Mouse (Mus musculus): Measurements from ENCODE around the gene Terb1. TPM values are rescaled to one million over a fixed set of nuclear protein-coding genes. Genes with fewer than 3 reads are reported as not detected.

Terb1 gene
- polyA plus RNA-seq, 1 experiment = 0.69 TPM

GRCm38 (mm10) chr8:104538896-104539295 is 29.2 kb upstream of the Terb1 start:
- Histone ChIP-seq H3K27ac (ENCODE audit: insufficient read depth, low read length) (no peak overlapping the region), H3K4me3 (ENCODE audit: insufficient read depth, low read length) (no peak overlapping the region), H3K4me1 (ENCODE audit: control insufficient read depth, insufficient read depth, low read length) (peaks cover 5% of the 10 kb centered on the region)
- TF ChIP-seq POLR2A (IDR thresholded peaks at IDR 0.05; ENCODE audit: extremely low read depth, insufficient read depth, low read length) = no peak
- TF ChIP-seq CTCF (IDR thresholded peaks at IDR 0.05; ENCODE audit: extremely low read depth, insufficient read depth, low read length) = no peak

GRCm38 (mm10) chr8:104536028-104536427 is 26.3 kb upstream of the Terb1 start:
- no peaks in the 10 kb centered on the region; the same call in none of the 2 replicates for H3K4me1 ChIP-seq (ENCODE audit: control insufficient read depth, insufficient read depth, low read length)
- TF ChIP-seq POLR2A (IDR thresholded peaks at IDR 0.05; ENCODE audit: extremely low read depth, insufficient read depth, low read length) (no peak), CTCF (IDR thresholded peaks at IDR 0.05; ENCODE audit: extremely low read depth, insufficient read depth, low read length) (no peak)
- H3K4me3 ChIP-seq (ENCODE audit: insufficient read depth, low read length) = no peak overlapping the region
- no peak overlapping the region for H3K27ac ChIP-seq (ENCODE audit: insufficient read depth, low read length)

GRCm38 (mm10) chr8:104535378-104535777 is 25.7 kb upstream of the Terb1 start:
- TF ChIP-seq POLR2A (IDR thresholded peaks at IDR 0.05; ENCODE audit: extremely low read depth, insufficient read depth, low read length) (no peak), CTCF (IDR thresholded peaks at IDR 0.05; ENCODE audit: extremely low read depth, insufficient read depth, low read length) (no peak)
- H3K4me3 ChIP-seq (ENCODE audit: insufficient read depth, low read length) = peak overlapping the region; percentile 76

GRCm38 (mm10) chr8:104534779-104535141 is 25.1 kb upstream of the Terb1 start:
- H3K27ac ChIP-seq (ENCODE audit: insufficient read depth, low read length) = no peak overlapping the region
- H3K4me3 ChIP-seq (ENCODE audit: insufficient read depth, low read length) = peak overlapping the region; percentile 76
- no peaks in the 10 kb centered on the region; the same call in none of the 2 replicates for H3K4me1 ChIP-seq (ENCODE audit: control insufficient read depth, insufficient read depth, low read length)
- TF ChIP-seq POLR2A (IDR thresholded peaks at IDR 0.05; ENCODE audit: extremely low read depth, insufficient read depth, low read length) (no peak; the same call in 1 of the 2 replicates), CTCF (IDR thresholded peaks at IDR 0.05; ENCODE audit: extremely low read depth, insufficient read depth, low read length) (no peak)

More at GRCm38 (mm10) chr8:104535378-104535777, 25.7 kb upstream of the Terb1 start:
- no peaks in the 10 kb centered on the region; the same call in none of the 2 replicates for H3K4me1 ChIP-seq (ENCODE audit: control insufficient read depth, insufficient read depth, low read length)
- peak overlapping the region; percentile 8; the same call in 1 of the 2 replicates for H3K27ac ChIP-seq (ENCODE audit: insufficient read depth, low read length)

- no peaks in the 10 kb centered on the region; the same call in none of the 2 replicates for H3K4me1 ChIP-seq (ENCODE audit: control insufficient read depth, insufficient read depth, low read length)
- peak within 1 kb of the TSS; percentile 92 for H3K27ac ChIP-seq (ENCODE audit: insufficient read depth, low read length)
- peak; percentile 83 for TF ChIP-seq CTCF (IDR thresholded peaks at IDR 0.05; ENCODE audit: extremely low read depth, insufficient read depth, low read length)
- peak; percentile 87 for TF ChIP-seq POLR2A (IDR thresholded peaks at IDR 0.05; ENCODE audit: extremely low read depth, insufficient read depth, low read length)
- peak within 1 kb of the TSS; percentile 76 for H3K4me3 ChIP-seq (ENCODE audit: insufficient read depth, low read length)
Observed at GRCm38 (mm10) chr8:104533971-104534778, 24.5 kb upstream of the Terb1 start, which contains the start of the genes Nae1 and Car7. Nae1 (minus strand) TSS chr8:104534637. Car7 (plus strand) TSS chr8:104534689.

- H3K27ac ChIP-seq (ENCODE audit: insufficient read depth, low read length) = no peak overlapping the region
- no peak for TF ChIP-seq POLR2A (IDR thresholded peaks at IDR 0.05; ENCODE audit: extremely low read depth, insufficient read depth, low read length)
Observed at GRCm38 (mm10) chr8:104533551-104533950, 23.8 kb upstream of the Terb1 start.

GRCm38 (mm10) chr8:104529671-104530070 is 20.0 kb upstream of the Terb1 start:
- H3K27ac ChIP-seq (ENCODE audit: insufficient read depth, low read length) = no peak overlapping the region
- H3K4me1 ChIP-seq (ENCODE audit: control insufficient read depth, insufficient read depth, low read length) = no peaks in the 10 kb centered on the region

More at GRCm38 (mm10) chr8:104533551-104533950, 23.8 kb upstream of the Terb1 start:
- Histone ChIP-seq H3K4me1 (ENCODE audit: control insufficient read depth, insufficient read depth, low read length) (no peaks in the 10 kb centered on the region; the same call in none of the 2 replicates), H3K4me3 (ENCODE audit: insufficient read depth, low read length) (peak overlapping the region; percentile 76)

GRCm38 (mm10) chr8:104517872-104518271 is 8.2 kb upstream of the Terb1 start:
- Histone ChIP-seq H3K4me3 (ENCODE audit: insufficient read depth, low read length) (no peak overlapping the region), H3K4me1 (ENCODE audit: control insufficient read depth, insufficient read depth, low read length) (no peaks in the 10 kb centered on the region), H3K27ac (ENCODE audit: insufficient read depth, low read length) (no peak overlapping the region)
- TF ChIP-seq POLR2A (IDR thresholded peaks at IDR 0.05; ENCODE audit: extremely low read depth, insufficient read depth, low read length) = no peak
- TF ChIP-seq CTCF (IDR thresholded peaks at IDR 0.05; ENCODE audit: extremely low read depth, insufficient read depth, low read length) = no peak

More at GRCm38 (mm10) chr8:104529671-104530070, 20.0 kb upstream of the Terb1 start:
- TF ChIP-seq CTCF (IDR thresholded peaks at IDR 0.05; ENCODE audit: extremely low read depth, insufficient read depth, low read length) (no peak), POLR2A (IDR thresholded peaks at IDR 0.05; ENCODE audit: extremely low read depth, insufficient read depth, low read length) (no peak)
- no peak overlapping the region for H3K4me3 ChIP-seq (ENCODE audit: insufficient read depth, low read length)

- no peak for TF ChIP-seq POLR2A (IDR thresholded peaks at IDR 0.05; ENCODE audit: extremely low read depth, insufficient read depth, low read length)
- no peak for TF ChIP-seq CTCF (IDR thresholded peaks at IDR 0.05; ENCODE audit: extremely low read depth, insufficient read depth, low read length)
- H3K4me3 ChIP-seq (ENCODE audit: insufficient read depth, low read length) = no peak overlapping the region; the same call in 1 of the 2 replicates
- no peaks in the 10 kb centered on the region for H3K4me1 ChIP-seq (ENCODE audit: control insufficient read depth, insufficient read depth, low read length)
- H3K27ac ChIP-seq (ENCODE audit: insufficient read depth, low read length) = no peak overlapping the region
Observed at GRCm38 (mm10) chr8:104510134-104510533, 424 bp upstream of the Terb1 start.

GRCm38 (mm10) chr8:104479091-104479490 is 30.6 kb downstream of the Terb1 start:
- H3K4me1 ChIP-seq (ENCODE audit: control insufficient read depth, insufficient read depth, low read length) = no peaks in the 10 kb centered on the region
- no peak for TF ChIP-seq POLR2A (IDR thresholded peaks at IDR 0.05; ENCODE audit: extremely low read depth, insufficient read depth, low read length)
- TF ChIP-seq CTCF (IDR thresholded peaks at IDR 0.05; ENCODE audit: extremely low read depth, insufficient read depth, low read length) = no peak
- no peak overlapping the region for H3K27ac ChIP-seq (ENCODE audit: insufficient read depth, low read length)
- H3K4me3 ChIP-seq (ENCODE audit: insufficient read depth, low read length) = no peak overlapping the region

All from cortical plate, adult 2 months (tissue).